Mouse (Mus musculus) intestine, postnatal 0 days (tissue): Measurements from ENCODE around the gene Tpst2. TPM values are rescaled to one million over a fixed set of nuclear protein-coding genes. Genes with fewer than 3 reads are reported as not detected.

ENCODE experiments used
- ATAC-seq: fragments of 200-750 bp; cut with Nextera tagmentation; 2 replicates; pipeline ENCODE4 v1.8.0; 2017; ENCODE audit warnings: mild to moderate bottlenecking, moderate TSS enrichment, moderate library complexity
- H3K27ac ChIP-seq: fragments of 300-500 bp; sonication (generic); 2 replicates; pipeline ENCODE4 v1.5.1; 2014; ENCODE audit warnings: mild to moderate bottlenecking, low read depth, low read length, moderate library complexity
- H3K27me3 ChIP-seq: fragments of 300-500 bp; sonication (generic); replicated peaks from 2 replicates; pipeline ENCODE4 v1.6.1; 2014; ENCODE audit warnings: low read length, mixed read lengths; ENCODE audit not compliant: control insufficient read depth, insufficient read depth
- H3K36me3 ChIP-seq: fragments of 300-500 bp; sonication (generic); 2 replicates; pipeline ENCODE4 v1.6.1; 2014; ENCODE audit warnings: mild to moderate bottlenecking, moderate library complexity; ENCODE audit not compliant: control insufficient read depth, insufficient read depth
- H3K4me1 ChIP-seq: fragments of 300-500 bp; sonication (generic); replicated peaks from 2 replicates; pipeline ENCODE4 v1.6.1; 2014; ENCODE audit warnings: antibody characterized with exemption, low read length, mixed read lengths; ENCODE audit not compliant: control insufficient read depth, insufficient read depth
- H3K4me2 ChIP-seq: fragments of 300-500 bp; sonication (generic); replicated peaks from 2 replicates; pipeline ENCODE4 v1.6.1; 2014; ENCODE audit warnings: low read depth, mild to moderate bottlenecking, moderate library complexity
- H3K4me3 ChIP-seq: fragments of 300-500 bp; sonication (generic); 2 replicates; pipeline ENCODE4 v1.5.1; 2014; ENCODE audit warnings: low read depth, low read length
- H3K9ac ChIP-seq: fragments of 300-500 bp; sonication (generic); 2 replicates; pipeline ENCODE4 v1.6.1; 2014; ENCODE audit warnings: mild to moderate bottlenecking, low read depth, low read length
- H3K9me3 ChIP-seq: fragments of 300-500 bp; sonication (generic); 2 replicates; pipeline ENCODE4 v1.6.1; 2016; ENCODE audit warnings: mixed run types; ENCODE audit not compliant: control insufficient read depth
- CTCF ChIP-seq: sonication (generic); IDR thresholded peaks from 2 replicates; pipeline ENCODE4 v1.5.1; 2016; ENCODE audit warnings: low read depth, mild to moderate bottlenecking, control low read depth, antibody characterized with exemption, moderate library complexity
- WGBS: fragments of 180-500 bp; shearing (Covaris S2); extraction: QIAGEN DNeasy Blood & Tissue Kit; methylation state at CpG from one replicate; pipeline ENCODE4 v1.1.7; 2014; 5-methylcytosine and 5-hydroxymethylcytosine counted together
- polyA plus RNA-seq: library from polyadenylated mRNA; unstranded; fragments of >200 nt; fragmentation: Nextera tagmentation; extraction: Ambion mirVana; gene quantifications from 2 replicates; pipeline ENCODE4 v1.2.1, GENCODE M21; 2015

The Tpst2 gene
- polyA plus RNA-seq, 1 experiment from 2014 or later = 45.3 TPM

DNA sequence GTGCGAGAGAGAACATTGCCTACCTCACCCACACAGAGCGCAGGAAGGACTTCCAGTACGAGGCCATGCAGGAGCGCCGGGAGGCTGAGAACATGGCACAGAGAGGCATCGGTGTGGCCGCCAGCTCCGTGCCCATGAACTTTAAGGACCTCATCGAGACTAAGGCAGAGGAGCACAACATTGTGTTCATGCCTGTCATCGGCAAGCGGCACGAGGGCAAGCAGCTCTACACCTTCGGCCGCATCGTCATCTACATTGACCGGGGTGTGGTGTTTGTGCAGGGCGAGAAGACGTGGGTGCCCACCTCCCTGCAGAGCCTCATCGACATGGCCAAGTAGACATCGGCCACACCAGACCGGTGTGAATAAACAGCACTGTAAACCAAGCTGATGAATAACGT lies 60.5 kb downstream of the Tpst2 start:
- 92% methylated on average over 22 of the region's 22 CpGs for WGBS
- no peak overlapping the region for H3K4me3 ChIP-seq
- no peaks in the 10 kb centered on the region for H3K27me3 ChIP-seq
- H3K9me3 ChIP-seq = no peaks in the 10 kb centered on the region
- H3K9ac ChIP-seq = no peak overlapping the region
- TF ChIP-seq CTCF = no peak
- no peak overlapping the region for H3K27ac ChIP-seq
- H3K4me2 ChIP-seq = no peak overlapping the region
- H3K4me1 ChIP-seq = no peaks in the 10 kb centered on the region
- no peak for ATAC-seq
- peaks cover 74% of the 10 kb centered on the region for H3K36me3 ChIP-seq

GRCm38 (mm10) chr5:112339215-112339614 lies 62.7 kb downstream of the Tpst2 start:
- no peak for ATAC-seq
- H3K9me3 ChIP-seq = no peaks in the 10 kb centered on the region
- no peak overlapping the region for H3K9ac ChIP-seq
- H3K4me3 ChIP-seq = no peak overlapping the region
- H3K27ac ChIP-seq = no peak overlapping the region
- peaks cover 52% of the 10 kb centered on the region for H3K36me3 ChIP-seq
- 55% methylated on average over 7 of the region's 7 CpGs for WGBS
- H3K4me1 ChIP-seq = peaks cover 3% of the 10 kb centered on the region; the same call in 1 of the 2 replicates
- peak; percentile 46 for TF ChIP-seq CTCF
- H3K4me2 ChIP-seq = no peak overlapping the region
- no peaks in the 10 kb centered on the region for H3K27me3 ChIP-seq

- peak within 1 kb of the TSS; percentile 76 for H3K9ac ChIP-seq
- H3K27me3 ChIP-seq = no peaks in the 10 kb centered on the region
- no peaks in the 10 kb centered on the region for H3K9me3 ChIP-seq
- H3K27ac ChIP-seq = peak within 1 kb of the TSS; percentile 88
- WGBS = 2% methylated on average over 62 of the region's 64 CpGs
- peak; percentile 42 for TF ChIP-seq CTCF
- H3K4me2 ChIP-seq = peak within 1 kb of the TSS; percentile 77
- H3K36me3 ChIP-seq = peaks cover 33% of the 10 kb centered on the region
- ATAC-seq = peak; percentile 59
- peak within 1 kb of the TSS; percentile 78 for H3K4me3 ChIP-seq
- peaks cover 3% of the 10 kb centered on the region; the same call in 1 of the 2 replicates for H3K4me1 ChIP-seq
Measured at GRCm38 (mm10) chr5:112342463-112343204, 66.1 kb downstream of the Tpst2 start, which contains the start of the genes Srrd and Hps4. Gene Srrd, minus strand, starts transcription at chr5:112343040. Gene Hps4, plus strand, starts transcription at chr5:112343083.

GRCm38 (mm10) chr5:112343205-112343595 lies 66.7 kb downstream of the Tpst2 start:
- Histone ChIP-seq H3K4me3 (peak overlapping the region; percentile 78), H3K9ac (peak overlapping the region; percentile 76), H3K4me2 (peak overlapping the region; percentile 77), H3K27ac (peak overlapping the region; percentile 88), H3K4me1 (peaks cover 3% of the 10 kb centered on the region; the same call in 1 of the 2 replicates), H3K36me3 (peaks cover 32% of the 10 kb centered on the region), H3K9me3 (no peaks in the 10 kb centered on the region), H3K27me3 (no peaks in the 10 kb centered on the region)
- under 1% methylated on average over 24 of the region's 24 CpGs for WGBS
- no peak for TF ChIP-seq CTCF
- ATAC-seq = peak; percentile 70

DNA sequence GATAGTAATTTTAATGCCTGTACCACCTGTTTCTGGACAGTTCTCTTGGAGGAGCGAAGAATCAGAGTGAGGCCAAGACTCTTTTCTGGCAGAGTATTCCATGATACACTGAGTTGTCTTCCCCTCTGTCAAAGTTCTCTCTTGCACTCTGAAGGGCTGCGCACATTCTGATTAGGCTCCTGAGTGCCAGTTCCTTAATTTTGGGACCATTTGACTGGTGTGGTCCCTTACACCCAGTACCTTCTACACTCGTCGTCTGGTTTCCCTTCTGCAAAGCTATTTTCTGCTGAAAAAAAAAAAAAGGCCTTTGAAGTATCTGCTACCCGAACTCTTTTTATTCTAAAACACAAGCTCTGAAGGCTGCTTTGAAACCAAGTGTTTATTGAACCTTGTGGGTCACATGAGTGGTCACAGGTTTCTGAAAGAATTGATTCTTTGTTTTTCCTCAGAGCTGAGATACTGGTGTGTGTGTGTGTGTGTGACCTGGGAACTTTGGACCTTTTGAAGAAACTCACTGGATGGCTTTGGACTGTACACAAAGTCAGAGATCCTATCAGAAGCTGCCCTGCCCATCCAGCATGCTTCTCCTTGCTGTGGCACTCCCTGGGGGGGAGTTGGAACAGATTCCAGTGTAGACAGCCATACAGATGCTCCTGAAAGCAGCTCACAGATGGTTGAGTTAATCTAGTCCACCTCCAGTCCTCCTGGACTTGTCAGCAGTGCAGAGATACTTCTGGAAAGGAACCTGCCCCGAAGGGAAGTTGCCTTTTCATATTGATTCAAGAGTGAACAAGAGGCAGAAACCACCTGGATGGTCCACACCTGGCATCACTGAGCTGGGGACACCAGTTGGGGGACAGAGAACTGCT lies 67.8 kb downstream of the Tpst2 start:
- Histone ChIP-seq H3K36me3 (peaks cover 35% of the 10 kb centered on the region), H3K27ac (peak overlapping the region; percentile 88), H3K9me3 (no peaks in the 10 kb centered on the region), H3K4me1 (peaks cover 3% of the 10 kb centered on the region; the same call in 1 of the 2 replicates), H3K9ac (no peak overlapping the region), H3K4me3 (peak overlapping the region; percentile 4; the same call in 1 of the 2 replicates), H3K4me2 (peak overlapping the region; percentile 77), H3K27me3 (no peaks in the 10 kb centered on the region)
- no peak for TF ChIP-seq CTCF
- WGBS = 46% methylated on average over 6 of the region's 6 CpGs
- ATAC-seq = peak; percentile 84
